Mouse (Mus musculus): ENCODE measurements at regions not wholly inside any gene's neighbourhood (a gene's known extent, or its start where the extent isn't known, plus 50 kb on each side); places are given as distances from the start of the nearest gene placed in this dataset.

- TF ChIP-seq EP300 (IDR thresholded peaks at IDR 0.05; ENCODE audit: low read depth) (no peak), CTCF (IDR thresholded peaks at IDR 0.05; ENCODE audit: low read depth) (no peak)
Measured at GRCm38 (mm10) chr5:28819091-28819490, 352.0 kb upstream of the Shh start.

All from heart, postnatal 0 days (tissue).